Mouse (Mus musculus) liver, embryonic 15.5 days (tissue): ENCODE measurements around the gene Sec24c. TPM values are rescaled to one million over a fixed set of nuclear protein-coding genes. Genes with fewer than 3 reads are reported as not detected.

ENCODE experiments used
- ATAC-seq: fragments of 200-750 bp; cut with Nextera tagmentation; 2 replicates; pipeline ENCODE4 v1.8.0; 2017; ENCODE audit warnings: moderate number of reproducible peaks, mild to moderate bottlenecking, moderate library complexity; ENCODE audit not compliant: insufficient read depth
- H3K27ac ChIP-seq: fragments of 300-500 bp; sonication (generic); replicated peaks from 2 replicates; pipeline ENCODE4 v1.5.1; 2015; ENCODE audit warnings: mild to moderate bottlenecking, inconsistent platforms
- H3K27me3 ChIP-seq: fragments of 300-500 bp; sonication (generic); 2 replicates; pipeline ENCODE4 v1.6.1; 2015; ENCODE audit warnings: mild to moderate bottlenecking, inconsistent platforms
- H3K36me3 ChIP-seq: fragments of 300-500 bp; sonication (generic); replicated peaks from 2 replicates; pipeline ENCODE4 v1.6.1; 2015; ENCODE audit warnings: moderate library complexity, mild to moderate bottlenecking, inconsistent platforms
- H3K4me1 ChIP-seq: fragments of 300-500 bp; sonication (generic); replicated peaks from 2 replicates; pipeline ENCODE4 v1.6.1; 2015; ENCODE audit warnings: inconsistent platforms
- H3K4me2 ChIP-seq: fragments of 300-500 bp; sonication (generic); 2 replicates; pipeline ENCODE4 v1.6.1; 2015; ENCODE audit warnings: moderate library complexity, mild to moderate bottlenecking, inconsistent platforms
- H3K4me3 ChIP-seq: fragments of 300-500 bp; sonication (generic); replicated peaks from 2 replicates; pipeline ENCODE4 v1.5.1; 2015; ENCODE audit warnings: mild to moderate bottlenecking, inconsistent platforms
- H3K9ac ChIP-seq: fragments of 300-500 bp; sonication (generic); 2 replicates; pipeline ENCODE4 v1.6.1; 2015; ENCODE audit warnings: moderate library complexity, mild to moderate bottlenecking, inconsistent platforms
- H3K9me3 ChIP-seq: fragments of 300-500 bp; sonication (generic); replicated peaks from 2 replicates; pipeline ENCODE4 v1.6.1; 2016; ENCODE audit warnings: inconsistent platforms
- WGBS: fragments of 180-500 bp; shearing (Covaris S2); methylation state at CpG from one replicate; pipeline ENCODE4 v1.1.7; 2015; ENCODE audit warnings: mixed read lengths; ENCODE audit not compliant: insufficient replicate concordance; 5-methylcytosine and 5-hydroxymethylcytosine counted together
- polyA plus RNA-seq: library from polyadenylated mRNA; unstranded; fragments of >200 nt; fragmentation: Nextera tagmentation; extraction: Ambion mirVana; gene quantifications from 2 replicates; pipeline ENCODE4 v1.2.1, GENCODE M21; 2015

The Sec24c gene
- polyA plus RNA-seq, 1 experiment from 2014 or later: 35.3 TPM

DNA sequence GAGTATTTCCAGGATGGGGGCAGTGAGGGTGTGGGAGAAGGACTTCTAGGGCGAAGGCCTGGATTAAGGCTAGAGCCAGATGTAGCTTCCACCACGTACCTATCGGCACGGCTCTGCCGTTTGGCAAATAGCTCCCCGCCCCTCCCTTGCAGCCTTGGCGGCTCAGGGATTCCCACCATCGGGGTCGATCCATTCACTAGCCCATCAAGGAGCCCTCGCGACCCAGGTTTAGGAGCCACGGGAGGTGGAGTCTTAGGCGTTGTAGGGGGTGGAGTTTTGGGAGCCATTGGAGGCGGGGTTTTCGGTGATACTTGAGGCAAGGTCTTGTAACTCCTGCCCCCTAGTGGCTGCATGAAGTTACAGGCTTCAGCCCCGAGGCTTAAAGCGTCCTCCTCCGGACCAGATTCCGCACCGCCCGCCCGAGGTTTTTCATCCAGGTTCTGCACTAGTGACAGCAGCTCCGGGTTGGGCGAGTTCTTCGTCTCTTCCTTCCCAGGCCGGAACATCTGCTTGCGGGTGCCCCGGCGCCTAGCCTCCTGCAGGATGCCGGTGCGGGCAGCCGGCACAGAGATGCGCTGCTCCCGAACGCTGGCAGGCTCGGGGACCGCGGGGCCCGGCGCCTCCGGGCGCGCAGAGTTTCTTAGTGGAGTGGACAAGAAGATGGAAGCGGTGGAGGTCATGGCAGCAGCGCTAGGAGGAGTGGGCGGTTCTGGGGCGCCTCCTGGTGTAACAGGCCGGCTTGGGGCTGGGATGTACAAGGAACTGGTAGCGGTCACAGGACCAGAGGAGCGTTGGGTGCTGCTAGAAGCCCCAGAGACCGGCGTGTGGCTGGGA is 13.1 kb upstream of the Sec24c start:
- H3K4me3 ChIP-seq: peak overlapping the region; percentile 62
- peaks cover 47% of the 10 kb centered on the region for H3K27me3 ChIP-seq
- H3K4me1 ChIP-seq: peaks cover 20% of the 10 kb centered on the region
- 0 out of 2 replicates have a peak overlapping the region, but pooled peaks have one; percentile 11 for H3K27ac ChIP-seq
- 2% methylated on average over 52 of the region's 52 CpGs for WGBS
- H3K4me2 ChIP-seq: peak overlapping the region; percentile 91
- peak overlapping the region; percentile 50 for H3K9ac ChIP-seq
- no peaks in the 10 kb centered on the region for H3K36me3 ChIP-seq
- no peaks in the 10 kb centered on the region for H3K9me3 ChIP-seq
- peak; percentile 78 for ATAC-seq

DNA sequence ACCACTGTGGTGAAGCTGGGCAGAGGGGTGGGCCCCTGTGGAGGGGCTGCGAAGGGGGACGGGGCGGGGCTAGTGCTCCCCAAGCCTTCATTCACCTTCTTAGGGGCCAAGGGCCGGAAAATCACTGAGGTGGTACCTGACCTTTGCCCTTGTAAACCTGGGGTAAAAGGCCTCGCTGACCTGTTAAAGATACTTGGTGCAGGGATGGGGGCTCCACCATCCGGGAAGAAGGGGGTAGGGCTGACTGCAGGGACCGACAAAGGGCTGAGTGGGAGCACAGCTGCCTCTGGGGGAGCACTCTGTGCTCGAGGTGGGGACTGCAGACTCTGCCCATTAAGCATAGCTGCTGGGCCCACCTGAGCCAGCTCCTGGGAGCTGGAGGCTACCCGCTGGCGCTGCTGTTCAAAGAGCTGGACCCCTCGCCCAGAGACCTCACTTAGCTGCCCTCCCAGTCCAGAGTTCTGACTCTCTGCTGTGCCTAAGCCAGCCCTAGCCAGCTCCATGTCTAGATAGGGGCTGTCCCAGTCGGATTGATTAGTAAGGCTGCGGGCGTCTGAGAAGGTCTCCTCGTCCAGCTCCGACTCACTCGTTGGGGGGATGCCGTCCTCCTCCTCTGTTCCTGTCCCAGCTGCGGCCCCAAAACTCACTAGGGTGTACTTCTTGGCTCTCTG is 12.3 kb upstream of the Sec24c start:
- Histone ChIP-seq H3K27me3 (peaks cover 55% of the 10 kb centered on the region), H3K27ac (0 out of 2 replicates have a peak overlapping the region, but pooled peaks have one; percentile 11), H3K4me3 (peak overlapping the region; percentile 62), H3K36me3 (no peaks in the 10 kb centered on the region), H3K9me3 (no peaks in the 10 kb centered on the region), H3K9ac (peak overlapping the region; percentile 50), H3K4me1 (peaks cover 20% of the 10 kb centered on the region), H3K4me2 (peak overlapping the region; percentile 91)
- WGBS: 22% methylated on average over 19 of the region's 19 CpGs
- no peak for ATAC-seq

DNA sequence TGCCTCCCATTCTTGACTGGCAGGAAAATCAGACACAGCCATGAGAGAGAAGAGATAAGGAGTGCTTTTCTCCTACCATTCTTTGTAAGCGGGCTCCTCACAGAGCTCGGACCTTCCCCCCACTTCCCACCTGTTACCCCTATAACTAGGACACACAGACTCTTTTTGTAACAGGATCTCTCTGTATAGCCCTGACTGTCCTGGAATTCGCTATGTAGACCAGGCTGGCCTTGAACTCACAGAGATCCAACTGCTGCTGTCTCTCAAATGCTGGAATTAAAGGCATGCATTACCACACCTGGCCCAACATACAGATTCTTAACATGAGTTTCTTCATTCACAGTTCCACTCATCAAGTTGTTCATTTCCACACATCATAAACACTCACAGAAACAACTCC is 11.4 kb upstream of the Sec24c start:
- Histone ChIP-seq H3K27me3 (peaks cover 61% of the 10 kb centered on the region), H3K9ac (no peak overlapping the region), H3K4me1 (peaks cover 20% of the 10 kb centered on the region), H3K4me3 (no peak overlapping the region), H3K9me3 (no peaks in the 10 kb centered on the region), H3K27ac (no peak overlapping the region), H3K36me3 (no peaks in the 10 kb centered on the region), H3K4me2 (no peak overlapping the region)
- WGBS: 53% methylated on average over 3 of the region's 3 CpGs
- no peak for ATAC-seq

DNA sequence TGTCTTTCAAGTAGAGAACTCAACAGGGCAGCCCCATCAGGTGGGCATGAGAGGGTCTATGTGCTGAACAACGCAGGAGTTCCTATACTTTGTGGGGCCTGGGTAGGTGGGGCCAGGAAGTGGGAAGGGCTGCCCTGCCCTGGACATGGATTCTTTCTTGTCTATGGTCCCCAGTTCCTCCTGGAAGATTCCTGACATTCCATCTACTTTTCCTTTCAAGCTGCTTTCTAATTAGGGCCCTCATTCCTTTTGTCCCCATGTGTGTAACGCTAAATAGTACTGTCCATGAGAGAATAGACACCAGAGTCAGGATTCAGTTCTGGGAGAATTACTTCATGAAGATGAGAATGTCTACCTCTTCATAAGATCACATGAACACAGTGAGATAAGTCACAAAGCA is 10.5 kb upstream of the Sec24c start:
- no peak for ATAC-seq
- no peak overlapping the region for H3K27ac ChIP-seq
- H3K4me3 ChIP-seq: no peak overlapping the region
- H3K4me2 ChIP-seq: no peak overlapping the region
- peaks cover 70% of the 10 kb centered on the region for H3K27me3 ChIP-seq
- H3K36me3 ChIP-seq: no peaks in the 10 kb centered on the region
- H3K9me3 ChIP-seq: no peaks in the 10 kb centered on the region
- 42% methylated on average over 2 of the region's 2 CpGs for WGBS
- H3K9ac ChIP-seq: no peak overlapping the region
- peaks cover 20% of the 10 kb centered on the region for H3K4me1 ChIP-seq

DNA sequence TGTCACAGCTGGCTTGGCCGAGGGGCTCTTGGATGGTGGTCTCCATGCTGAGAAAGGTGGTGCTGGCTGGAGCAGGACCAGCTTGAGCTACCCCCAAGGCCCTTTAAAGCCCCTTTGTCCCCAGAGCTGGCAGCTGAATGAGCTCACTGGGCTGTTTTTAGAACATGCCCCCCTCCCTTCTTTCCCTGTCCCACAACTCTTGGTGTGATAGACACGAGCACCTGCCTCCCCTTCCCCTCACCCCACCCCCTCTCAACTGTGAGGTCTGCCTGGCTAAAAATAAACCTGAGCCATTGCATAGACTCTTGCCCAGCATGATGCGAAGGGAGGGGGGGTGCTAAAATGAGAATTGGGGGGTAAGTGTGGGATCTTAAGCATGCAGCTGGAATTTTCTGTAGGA is 9.7 kb upstream of the Sec24c start:
- Histone ChIP-seq H3K27ac (no peak overlapping the region), H3K27me3 (peaks cover 78% of the 10 kb centered on the region), H3K4me2 (no peak overlapping the region), H3K36me3 (no peaks in the 10 kb centered on the region), H3K4me3 (no peak overlapping the region), H3K9ac (no peak overlapping the region), H3K4me1 (peaks cover 20% of the 10 kb centered on the region), H3K9me3 (no peaks in the 10 kb centered on the region)
- ATAC-seq: no peak
- WGBS: 24% methylated on average over 3 of the region's 3 CpGs

DNA sequence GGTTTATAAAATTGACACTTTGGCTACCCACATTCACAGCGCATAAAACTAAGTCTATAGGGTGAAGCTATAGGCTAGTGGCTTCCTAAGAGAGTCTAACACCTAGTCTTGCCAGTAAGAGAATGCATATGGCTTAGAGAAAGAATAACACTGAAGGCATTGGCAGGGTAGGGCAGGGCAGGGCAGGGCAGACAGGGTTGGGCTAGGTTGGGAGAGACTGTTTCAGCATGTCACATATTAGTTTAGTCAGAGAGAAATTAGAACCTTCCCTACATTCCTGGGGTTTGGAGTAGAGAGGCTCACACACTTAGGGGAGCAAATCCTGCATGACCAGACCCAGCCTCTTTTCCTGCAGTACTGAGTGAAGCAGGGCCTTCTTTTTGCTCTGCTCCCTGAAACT is 6.6 kb upstream of the Sec24c start:
- H3K4me1 ChIP-seq: no peaks in the 10 kb centered on the region; the same call in 1 of the 2 replicates
- H3K9me3 ChIP-seq: no peaks in the 10 kb centered on the region
- H3K9ac ChIP-seq: no peak overlapping the region
- 51% methylated on average over 1 of the region's 1 CpGs for WGBS
- H3K27me3 ChIP-seq: peaks cover 76% of the 10 kb centered on the region
- no peak overlapping the region for H3K4me2 ChIP-seq
- no peak overlapping the region for H3K4me3 ChIP-seq
- ATAC-seq: no peak
- no peaks in the 10 kb centered on the region for H3K36me3 ChIP-seq
- no peak overlapping the region for H3K27ac ChIP-seq

DNA sequence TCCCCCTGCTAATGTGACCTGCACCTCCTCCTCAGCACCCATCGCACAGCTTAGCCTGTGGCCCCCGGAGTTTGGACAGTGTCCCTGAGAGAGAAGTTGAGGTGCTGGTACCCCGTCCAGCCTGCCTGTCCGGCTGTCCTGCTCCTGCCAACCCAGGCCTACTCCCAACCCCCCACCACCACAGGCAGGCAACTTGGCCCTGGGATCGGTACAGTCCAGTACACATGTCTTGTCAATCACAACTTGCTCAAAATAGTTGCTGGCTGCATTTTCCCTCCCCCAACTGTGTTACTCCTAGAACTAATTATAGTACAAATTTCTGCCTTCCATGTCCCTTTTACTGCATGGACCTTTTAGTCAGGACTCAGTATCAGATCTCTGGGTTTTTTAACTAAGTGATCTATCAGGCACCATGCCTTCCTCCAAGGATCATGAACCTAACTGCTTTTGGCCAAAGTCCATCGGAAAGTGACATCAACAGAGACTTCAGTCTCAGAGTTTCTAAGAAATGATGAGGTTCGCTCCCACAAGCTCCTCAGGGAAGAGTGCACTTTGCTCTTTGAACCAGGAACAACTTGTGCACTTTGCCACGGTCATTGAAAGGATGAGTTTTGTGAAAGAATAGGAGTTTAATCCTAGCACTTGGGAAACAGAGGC is 5.8 kb upstream of the Sec24c start, which contains the start of gene Synpo2l:
Synpo2l (minus strand) TSS at position 201 of the 657 bp plus-strand sequence.
- no peaks in the 10 kb centered on the region for H3K9me3 ChIP-seq
- peaks cover 68% of the 10 kb centered on the region for H3K27me3 ChIP-seq
- no peaks in the 10 kb centered on the region for H3K36me3 ChIP-seq
- WGBS: 58% methylated on average over 8 of the region's 8 CpGs
- H3K27ac ChIP-seq: no peak within 1 kb of the TSS
- peaks cover 3% of the 10 kb centered on the region; the same call in 1 of the 2 replicates for H3K4me1 ChIP-seq
- H3K4me3 ChIP-seq: no peak within 1 kb of the TSS
- no peak within 1 kb of the TSS for H3K9ac ChIP-seq
- no peak for ATAC-seq
- no peak within 1 kb of the TSS for H3K4me2 ChIP-seq

DNA sequence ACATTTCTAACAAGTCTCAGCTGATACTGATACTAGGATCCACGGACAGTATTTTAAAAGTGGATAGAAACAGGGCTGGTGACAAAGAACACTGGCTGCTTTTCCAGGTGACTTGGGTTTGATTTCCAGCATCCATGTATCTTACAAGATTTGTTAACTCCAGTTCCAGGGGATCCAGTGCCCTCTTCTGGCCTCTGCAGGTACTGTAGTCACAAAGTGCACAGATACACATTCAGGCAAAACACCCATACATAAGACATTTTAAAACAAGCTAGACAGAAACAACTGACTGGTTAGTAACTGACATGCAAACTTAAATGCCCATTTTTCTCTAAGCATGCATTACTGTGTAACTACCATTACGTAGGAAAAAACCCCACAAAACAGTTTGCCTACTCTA is 1.1 kb upstream of the Sec24c start:
- H3K4me2 ChIP-seq: peak overlapping the region; percentile 86; the same call in 1 of the 2 replicates
- 78% methylated on average over 2 of the region's 2 CpGs for WGBS
- H3K4me3 ChIP-seq: no peak overlapping the region
- no peak for ATAC-seq
- 0 out of 2 replicates have a peak overlapping the region, but pooled peaks have one; percentile 31 for H3K27ac ChIP-seq
- peaks cover 18% of the 10 kb centered on the region for H3K4me1 ChIP-seq
- H3K27me3 ChIP-seq: peaks cover 27% of the 10 kb centered on the region
- no peaks in the 10 kb centered on the region for H3K9me3 ChIP-seq
- peaks cover 23% of the 10 kb centered on the region for H3K36me3 ChIP-seq
- no peak overlapping the region for H3K9ac ChIP-seq

DNA sequence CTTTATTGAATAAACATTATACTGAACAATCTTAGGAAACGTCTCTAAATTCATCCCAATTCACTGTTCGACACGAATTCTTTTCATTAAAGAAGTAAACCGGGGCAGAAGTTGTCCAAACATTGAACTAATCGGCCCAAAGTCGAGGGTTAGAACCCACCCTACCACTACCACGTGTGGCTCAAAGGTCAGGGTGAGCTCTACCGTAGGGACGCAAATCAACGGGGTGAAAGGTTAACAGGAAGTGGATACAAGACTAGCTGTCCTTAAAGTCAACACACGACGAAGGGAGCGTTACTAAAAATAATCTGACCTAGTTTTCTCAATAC is 409 bp upstream of the Sec24c start:
- peak overlapping the region; percentile 97 for H3K4me3 ChIP-seq
- WGBS: 8% methylated on average over 13 of the region's 13 CpGs
- H3K27me3 ChIP-seq: peaks cover 20% of the 10 kb centered on the region
- peak; percentile 64 for ATAC-seq
- H3K4me2 ChIP-seq: peak overlapping the region; percentile 86
- H3K9ac ChIP-seq: peak overlapping the region; percentile 7; the same call in 1 of the 2 replicates
- peaks cover 30% of the 10 kb centered on the region for H3K36me3 ChIP-seq
- no peaks in the 10 kb centered on the region for H3K9me3 ChIP-seq
- H3K4me1 ChIP-seq: peaks cover 22% of the 10 kb centered on the region
- H3K27ac ChIP-seq: peak overlapping the region; percentile 91

DNA sequence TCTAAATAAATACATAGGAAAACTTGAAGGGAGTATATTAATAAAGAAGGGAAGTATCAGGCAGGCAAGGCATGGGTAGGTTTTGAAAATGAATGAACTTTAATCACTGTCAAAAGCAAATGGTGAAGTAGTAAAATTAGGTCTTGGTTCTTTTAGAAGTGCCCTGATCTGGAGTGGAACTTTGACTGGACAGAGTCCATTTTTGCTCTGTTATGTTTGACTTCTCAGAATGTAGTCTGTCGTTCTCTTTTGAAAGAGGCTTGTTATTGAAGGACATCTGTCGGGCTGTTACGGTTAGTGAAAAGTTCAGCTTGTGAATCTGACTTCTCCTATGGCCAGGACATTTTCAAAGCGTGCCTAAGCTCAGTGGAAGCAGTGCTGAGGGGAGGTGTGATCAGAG is 3.8 kb downstream of the Sec24c start:
- Histone ChIP-seq H3K9ac (no peak overlapping the region), H3K4me3 (no peak overlapping the region), H3K36me3 (peaks cover 72% of the 10 kb centered on the region), H3K27me3 (no peaks in the 10 kb centered on the region), H3K27ac (no peak overlapping the region), H3K4me1 (peaks cover 30% of the 10 kb centered on the region), H3K4me2 (no peak overlapping the region), H3K9me3 (no peaks in the 10 kb centered on the region)
- 85% methylated on average over 4 of the region's 4 CpGs for WGBS
- ATAC-seq: no peak

DNA sequence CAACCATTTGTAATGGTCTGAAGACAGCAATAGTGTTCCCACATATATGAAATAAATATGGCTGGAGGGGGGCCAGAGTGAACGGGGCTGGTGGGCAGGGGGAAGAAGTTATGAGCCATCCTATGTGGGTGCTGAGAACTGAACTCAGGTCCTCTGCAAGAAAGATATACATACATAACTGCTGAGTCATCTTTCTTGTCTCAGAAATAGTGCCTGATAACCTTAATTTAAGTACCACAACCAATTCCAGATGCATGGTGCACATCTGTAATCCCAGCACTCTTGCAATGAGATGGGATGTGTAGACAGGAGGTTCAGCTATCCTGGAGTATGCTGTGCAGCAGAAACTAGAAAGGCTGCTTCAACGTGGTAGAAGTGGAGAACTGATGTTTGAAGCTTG is 7.6 kb downstream of the Sec24c start:
- no peak overlapping the region for H3K9ac ChIP-seq
- H3K36me3 ChIP-seq: peaks cover 100% of the 10 kb centered on the region
- 88% methylated on average over 2 of the region's 2 CpGs for WGBS
- no peak overlapping the region for H3K4me2 ChIP-seq
- no peak overlapping the region for H3K4me3 ChIP-seq
- H3K27ac ChIP-seq: no peak overlapping the region
- no peaks in the 10 kb centered on the region for H3K27me3 ChIP-seq
- no peak for ATAC-seq
- peaks cover 12% of the 10 kb centered on the region; the same call in 1 of the 2 replicates for H3K4me1 ChIP-seq
- H3K9me3 ChIP-seq: no peaks in the 10 kb centered on the region
